Mouse (Mus musculus): ENCODE results near the gene 1810009A15Rik. TPM values are rescaled to one million over a fixed set of nuclear protein-coding genes. Genes with fewer than 3 reads are reported as not detected.
A peak's percentile ranks its signal among the peaks of the same experiment; 100 is the strongest.
"Not testable (repeated sequence)": the region's sequence is repeated elsewhere in the genome, so short reads cannot be mapped to it uniquely, and the experiment has no call there.

The 1810009A15Rik gene
- total RNA-seq, 4 experiments from 2014 or later = 20.8 to 25.2 (median 21.8) TPM

DNA sequence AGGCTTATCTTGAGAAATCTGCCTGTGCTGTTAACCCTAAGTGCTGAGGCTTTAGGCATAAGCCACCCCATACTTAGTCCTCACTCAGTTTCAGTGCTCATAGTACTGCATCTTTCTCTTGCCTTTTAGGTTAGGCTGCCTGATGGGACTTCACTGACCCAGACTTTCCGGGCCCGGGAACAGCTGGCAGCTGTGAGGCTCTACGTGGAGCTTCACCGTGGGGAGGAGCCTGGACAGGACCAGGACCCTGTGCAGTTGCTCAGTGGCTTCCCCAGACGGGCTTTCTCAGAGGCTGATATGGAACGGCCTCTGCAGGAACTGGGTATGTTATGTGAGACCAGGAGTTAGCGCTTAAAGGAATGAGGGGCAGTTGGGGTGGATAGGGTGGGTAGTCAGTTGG, 13.6 kb upstream of the 1810009A15Rik start:
- DNase-seq (ENCODE audit: low spot score in 2 of 2) = no peak

DNA sequence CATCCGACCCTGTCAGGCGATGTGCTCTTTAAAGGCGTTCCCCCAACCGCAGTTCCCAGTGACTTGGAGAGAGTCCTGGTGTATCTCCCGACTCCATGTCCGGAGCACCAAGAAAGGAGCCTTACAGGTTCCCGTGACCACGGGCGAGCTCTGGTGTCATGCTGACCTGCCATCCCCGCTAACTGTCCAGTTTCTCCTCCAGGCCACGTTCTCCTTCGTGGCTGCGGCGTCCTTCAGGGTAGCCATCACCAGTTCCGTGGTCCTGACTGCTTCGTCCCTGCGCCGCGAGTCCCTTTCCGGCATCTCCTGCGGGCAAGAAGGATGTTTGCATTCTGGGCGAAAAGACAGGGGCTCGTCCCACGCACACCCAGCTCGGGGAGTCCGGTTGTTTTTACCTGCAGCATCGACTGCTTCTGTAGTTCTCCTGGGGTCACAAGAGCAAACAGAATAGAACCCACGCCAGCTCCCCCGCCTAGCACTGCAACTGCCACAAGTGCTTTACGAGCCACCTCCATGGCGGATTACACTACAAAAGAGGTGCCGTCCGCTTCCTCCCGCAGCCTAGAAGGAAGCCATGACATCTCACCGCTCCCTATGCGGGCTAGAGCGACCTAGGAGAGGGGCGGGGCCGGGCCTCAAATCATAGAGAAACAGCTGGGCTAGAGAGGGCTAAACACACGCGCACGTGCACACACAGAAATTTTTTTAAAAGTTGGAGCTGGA, 8.2 kb upstream of the 1810009A15Rik start, which contains the start of gene Uqcc3:
Uqcc3 (minus strand) TSS at position 613 of the 723 bp plus-strand sequence.
- peak; percentile 82 to 89 for DNase-seq (ENCODE audit: low spot score in 2 of 2)

DNA sequence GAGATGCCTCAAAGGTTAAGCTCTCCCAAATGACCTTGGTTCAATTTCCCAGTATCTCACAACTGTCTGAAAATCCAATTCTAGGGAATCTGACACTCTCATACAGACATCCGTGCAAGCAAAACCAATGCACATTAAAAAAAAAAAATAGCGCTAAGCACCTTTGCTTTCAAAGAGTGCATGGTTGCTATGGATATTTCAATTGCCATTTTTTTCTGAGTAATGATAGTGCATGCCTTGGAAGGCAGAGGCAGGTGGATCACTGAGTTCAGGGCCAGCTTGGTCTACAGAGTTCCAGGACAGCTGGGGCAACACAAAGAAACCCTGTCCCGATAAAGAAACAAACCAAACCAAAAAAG, 7.6 kb upstream of the 1810009A15Rik start:
- no peak for DNase-seq (ENCODE audit: low spot score in 2 of 2)

DNA sequence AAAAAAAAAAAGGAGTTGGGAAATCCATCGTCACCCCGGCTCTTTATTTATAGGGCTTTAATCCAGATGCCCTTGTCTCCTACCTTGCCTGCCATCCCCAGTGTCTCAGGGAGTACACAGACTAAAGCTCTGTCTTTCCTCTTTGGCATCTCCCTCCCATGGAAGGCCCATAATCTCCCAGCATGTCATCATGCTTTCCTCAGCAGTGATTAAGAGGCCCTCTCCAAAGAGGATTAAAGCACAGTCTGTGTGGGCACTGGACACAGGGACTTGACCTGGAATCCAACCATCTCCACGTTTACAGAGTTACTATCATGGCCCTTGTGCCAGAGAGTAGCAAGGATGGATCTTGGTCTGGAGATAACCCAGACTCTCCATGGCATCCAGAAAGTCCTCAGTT, 5.0 kb upstream of the 1810009A15Rik start, which contains the start of the genes Lbhd1 and Gm49403:
Lbhd1 (plus strand) TSS at position 117 of the 400 bp plus-strand sequence.
Gm49403 (plus strand) TSS at position 315 of the 400 bp plus-strand sequence.
- no peak for DNase-seq (ENCODE audit: low spot score in 2 of 2)

DNA sequence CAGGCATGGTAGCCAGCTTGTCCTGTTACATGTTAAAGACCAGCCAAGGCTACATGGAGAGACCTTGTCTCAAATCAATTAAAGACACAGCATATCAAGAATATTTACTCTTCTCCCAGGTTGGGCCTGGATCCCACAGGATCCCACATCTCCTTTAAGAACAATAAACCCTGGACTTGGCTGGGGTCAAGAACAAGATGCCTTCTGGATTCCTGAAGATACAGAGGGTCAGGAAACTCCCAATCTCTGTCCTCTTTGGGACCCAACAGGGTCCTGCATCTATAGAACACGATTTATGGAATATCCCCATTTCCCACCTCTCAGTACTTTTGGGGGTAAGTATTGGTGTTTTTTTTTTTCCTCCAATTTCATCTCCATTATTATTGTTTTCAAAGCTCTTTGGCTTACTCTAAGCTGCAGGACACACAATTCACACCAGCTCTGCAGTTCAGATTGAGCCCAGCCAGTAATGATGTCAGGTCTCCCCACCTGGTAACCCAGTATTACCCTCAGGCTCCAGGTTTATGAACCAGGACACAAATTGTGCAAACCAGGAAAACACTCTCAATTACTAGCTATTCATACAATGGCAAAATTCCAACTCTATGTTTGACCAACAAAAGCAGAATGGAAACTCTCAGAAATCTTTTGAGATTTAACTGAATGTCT, 1.6 kb upstream of the 1810009A15Rik start:
- no peak for DNase-seq (ENCODE audit: low spot score in 2 of 2)

DNA sequence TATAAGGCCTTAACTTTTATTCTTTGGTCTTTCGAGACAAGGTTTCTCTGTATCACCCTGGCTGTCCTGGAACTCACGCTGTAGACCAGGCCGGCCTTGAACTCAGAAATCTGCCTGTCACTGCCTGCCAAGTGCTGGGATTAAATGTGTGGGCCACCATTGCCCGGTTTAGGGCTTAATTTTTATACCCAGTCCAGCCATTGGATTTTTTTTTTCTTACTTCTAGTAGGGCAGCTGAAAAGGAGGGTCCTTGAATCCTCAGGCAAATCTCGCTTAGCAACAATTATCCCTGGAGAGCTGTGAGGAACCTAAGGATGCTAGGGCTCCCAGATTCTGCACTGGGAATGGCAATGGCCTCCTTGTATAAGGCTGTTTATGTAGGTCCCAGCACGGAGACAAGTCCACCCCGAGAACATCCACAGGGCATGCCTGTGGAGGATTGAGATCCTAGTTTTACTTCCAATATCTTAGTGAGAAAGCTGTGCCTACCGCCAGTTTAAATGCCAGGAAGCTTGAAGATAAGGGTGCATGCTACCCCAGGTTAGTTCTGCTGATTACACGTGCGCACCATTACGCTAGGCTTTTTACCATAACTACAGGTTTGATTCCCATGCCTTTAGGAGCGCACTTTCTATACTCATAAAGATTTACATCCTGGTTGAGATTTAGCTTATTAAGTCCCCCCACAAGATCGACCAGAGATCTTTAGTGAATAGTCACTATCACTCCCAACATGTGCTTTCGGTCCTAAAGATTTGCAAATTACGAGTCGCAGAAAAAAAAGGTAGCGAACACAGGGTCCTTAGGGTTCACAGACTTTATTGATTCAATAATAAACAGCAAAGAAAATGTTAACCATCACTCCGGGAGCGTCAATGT, 829 bp upstream of the 1810009A15Rik start:
- DNase-seq (ENCODE audit: low spot score in 2 of 2) = no peak

DNA sequence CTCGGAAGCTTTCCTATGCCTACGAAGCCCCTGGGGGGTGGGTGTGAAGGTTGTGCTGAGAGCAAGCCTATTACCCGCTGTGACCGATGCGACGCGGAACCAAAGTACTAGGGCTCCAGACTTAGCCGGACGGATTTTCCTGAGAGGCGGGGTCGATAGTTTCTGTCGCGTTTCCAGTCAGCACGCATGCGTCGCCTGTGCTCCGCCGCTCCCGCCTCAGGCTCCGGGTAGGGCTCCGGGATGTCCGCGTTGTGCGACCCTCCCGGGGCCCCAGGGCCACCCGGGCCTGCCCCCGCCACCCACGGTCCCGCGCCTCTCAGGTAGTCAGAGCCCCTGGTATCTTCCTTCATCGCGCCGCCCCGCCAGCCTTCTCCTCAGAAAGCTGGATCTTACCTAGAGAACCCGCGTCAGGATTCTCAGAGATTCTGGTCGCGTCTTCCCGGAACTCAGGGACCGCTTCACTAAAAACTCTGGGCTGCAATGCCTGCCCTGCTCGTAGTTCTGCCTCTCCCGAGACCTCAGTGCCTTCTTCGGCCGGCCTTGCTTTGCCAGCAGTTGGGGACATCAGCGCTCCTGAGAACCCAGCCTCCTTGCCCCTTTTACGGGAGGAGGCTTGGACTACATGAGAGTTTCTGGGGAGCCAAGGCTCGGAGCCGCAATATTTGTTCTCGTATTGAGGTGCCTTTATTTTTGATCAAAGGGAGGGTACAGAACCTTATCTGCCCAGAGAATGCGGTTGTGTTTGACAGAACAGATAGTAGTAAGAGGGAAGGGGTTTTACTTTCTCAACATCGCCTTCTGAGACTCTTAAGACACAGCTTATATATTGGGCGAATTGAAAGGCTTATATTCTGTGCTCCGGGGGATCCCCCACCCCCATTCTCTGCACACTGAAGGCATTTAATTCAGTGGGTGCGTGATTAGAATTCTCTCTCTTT, 4.4 kb downstream of the 1810009A15Rik start, which contains the start of gene Ints5:
Ints5 (plus strand) TSS at position 177 of the 938 bp plus-strand sequence.
- DNase-seq (ENCODE audit: low spot score in 2 of 2) = peak; percentile 71 to 79

DNA sequence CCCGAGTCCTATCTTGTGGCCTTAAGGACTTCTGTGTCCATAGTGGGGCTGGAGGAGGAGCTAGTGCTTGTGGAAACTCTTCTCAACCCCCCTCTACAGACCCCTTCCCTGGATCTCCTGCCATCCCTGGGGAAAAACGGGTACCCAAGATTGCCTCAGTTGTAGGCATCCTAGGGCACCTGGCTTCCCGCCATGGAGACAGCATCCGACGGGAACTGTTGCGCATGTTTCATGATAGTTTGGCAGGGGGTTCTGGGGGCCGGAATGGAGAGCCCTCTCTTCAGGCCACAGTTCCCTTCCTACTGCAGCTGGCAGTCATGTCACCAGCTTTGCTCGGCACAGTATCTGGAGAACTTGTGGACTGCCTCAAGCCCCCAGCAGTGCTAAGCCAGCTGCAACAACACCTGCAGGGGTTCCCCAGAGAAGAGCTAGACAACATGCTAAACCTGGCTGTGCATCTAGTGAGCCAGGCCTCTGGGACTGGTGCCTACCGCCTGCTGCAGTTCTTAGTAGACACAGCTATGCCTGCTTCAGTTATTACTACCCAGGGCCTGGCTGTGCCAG, 6.8 kb downstream of the 1810009A15Rik start:
- DNase-seq (ENCODE audit: low spot score in 2 of 2) = no peak

DNA sequence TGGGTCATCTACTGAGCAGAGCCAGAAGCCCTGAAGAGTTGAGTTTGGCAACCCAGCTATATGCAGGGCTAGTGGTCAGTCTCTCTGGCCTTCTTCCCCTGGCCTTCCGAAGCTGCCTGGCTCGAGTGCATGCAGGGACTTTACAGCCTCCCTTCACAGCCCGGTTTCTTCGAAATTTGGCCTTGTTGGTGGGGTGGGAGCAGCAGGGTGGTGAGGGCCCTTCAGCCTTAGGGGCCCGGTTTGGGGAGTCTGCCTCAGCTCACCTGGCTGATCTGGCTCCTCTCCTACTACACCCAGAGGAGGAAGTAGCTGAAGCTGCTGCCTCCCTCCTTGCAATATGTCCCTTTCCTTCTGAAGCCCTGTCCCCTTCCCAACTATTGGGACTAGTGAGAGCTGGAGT, 7.6 kb downstream of the 1810009A15Rik start:
- not testable (repeated sequence) for DNase-seq (ENCODE audit: low spot score in 2 of 2)

DNA sequence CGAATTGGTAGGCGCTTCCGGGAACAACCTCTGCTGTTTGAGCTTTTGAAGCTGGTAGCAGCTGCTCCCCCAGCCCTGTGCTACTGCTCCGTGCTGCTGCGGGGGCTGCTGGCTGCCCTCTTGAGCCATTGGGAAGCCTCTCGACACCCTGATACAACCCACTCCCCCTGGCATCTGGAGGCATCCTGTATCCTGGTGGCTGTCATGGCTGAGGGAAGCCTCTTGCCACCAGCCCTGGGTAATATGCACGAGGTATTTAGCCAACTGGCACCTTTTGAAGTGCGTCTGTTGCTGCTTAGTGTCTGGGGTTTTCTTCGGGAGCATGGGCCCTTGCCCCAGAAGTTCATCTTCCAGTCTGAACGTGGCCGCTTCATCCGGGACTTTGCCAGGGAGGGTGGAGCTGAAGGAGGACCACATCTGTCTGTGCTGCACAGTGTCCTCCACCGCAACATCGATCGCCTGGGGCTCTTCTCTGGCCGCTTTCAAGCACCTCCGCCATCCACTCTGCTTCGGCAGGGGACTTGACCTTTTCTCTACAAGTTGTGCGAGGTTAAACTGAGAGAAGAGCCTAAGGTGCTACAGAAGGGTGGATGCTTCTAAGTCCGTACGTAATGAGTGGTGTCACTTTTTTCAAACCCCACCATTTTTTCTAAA, 8.7 kb downstream of the 1810009A15Rik start:
- DNase-seq (ENCODE audit: low spot score in 2 of 2) = not testable (repeated sequence)

DNA sequence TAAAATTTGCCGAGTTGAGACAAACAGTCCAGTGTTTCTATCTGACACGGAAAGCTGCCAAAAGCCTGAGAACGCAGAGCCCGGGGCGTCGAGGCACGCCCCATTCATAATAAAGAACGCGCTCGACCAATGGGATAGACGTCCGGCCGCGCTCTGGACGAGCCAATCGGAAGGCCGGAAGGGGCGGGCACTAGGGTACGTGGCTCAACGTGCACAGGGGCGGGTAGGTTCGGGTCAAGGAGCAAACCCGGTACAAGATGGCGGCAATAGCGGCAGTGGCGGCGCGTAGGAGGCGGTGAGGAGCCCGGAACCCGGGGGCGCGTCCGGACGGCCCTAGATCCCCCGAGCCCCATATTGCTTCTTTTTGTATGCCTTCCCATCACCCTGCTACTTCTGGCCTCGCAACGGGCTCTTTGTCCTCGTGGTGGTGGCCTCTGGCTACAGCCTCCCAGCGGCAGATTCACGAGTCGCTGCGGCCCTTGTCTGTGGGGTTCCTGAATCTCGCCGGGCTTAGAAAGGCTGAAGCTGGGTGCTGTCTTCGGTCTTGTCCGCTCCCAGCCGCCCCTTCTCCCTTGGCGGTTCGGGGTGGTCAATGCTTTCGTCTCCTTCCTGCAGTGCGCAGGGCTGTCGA, 9.3 kb downstream of the 1810009A15Rik start, which contains the start of gene Ganab:
Ganab (plus strand) TSS at position 207 of the 631 bp plus-strand sequence.
- DNase-seq (ENCODE audit: low spot score in 2 of 2) = peak; percentile 83 to 96

DNA sequence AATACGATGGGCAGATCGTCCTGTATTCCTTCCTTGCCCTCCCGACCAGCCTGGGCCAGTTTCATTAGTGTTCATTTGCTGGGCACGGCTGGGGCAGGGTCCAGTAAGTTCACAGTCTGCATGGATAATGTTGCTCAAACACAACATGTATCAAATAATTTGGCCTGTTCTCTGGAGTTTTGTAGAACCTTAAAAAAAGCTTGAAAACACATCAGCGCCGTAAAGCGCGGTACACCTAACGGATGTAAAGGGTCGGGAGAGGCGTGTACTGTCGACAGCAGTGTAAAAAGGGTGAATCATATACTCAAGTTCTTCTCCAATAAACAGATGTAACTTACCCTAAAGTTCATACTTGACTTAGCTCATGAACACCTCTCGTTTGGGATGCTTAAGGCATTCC, 9.9 kb downstream of the 1810009A15Rik start:
- no peak for DNase-seq (ENCODE audit: low spot score in 2 of 2)

DNA sequence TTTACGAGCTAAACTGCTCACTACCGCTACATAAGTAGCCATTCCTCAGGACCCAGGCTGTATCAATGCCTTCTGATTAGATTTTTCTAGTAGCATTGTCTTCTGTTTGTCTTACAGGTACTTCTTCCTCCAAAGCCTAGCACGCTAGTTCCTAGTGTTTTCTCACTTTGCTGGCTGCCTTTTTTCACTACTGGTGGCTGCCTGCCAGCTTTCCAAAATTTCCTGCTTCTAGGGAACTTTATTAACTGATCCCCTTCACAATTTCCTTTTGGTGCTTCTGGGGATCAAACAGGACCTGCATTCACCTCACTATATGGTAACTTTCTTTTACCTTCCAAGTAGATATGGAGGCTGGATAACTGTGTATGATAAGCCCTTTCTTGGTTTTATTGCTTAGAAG, 10.4 kb downstream of the 1810009A15Rik start:
- no peak for DNase-seq (ENCODE audit: low spot score in 2 of 2)

DNA sequence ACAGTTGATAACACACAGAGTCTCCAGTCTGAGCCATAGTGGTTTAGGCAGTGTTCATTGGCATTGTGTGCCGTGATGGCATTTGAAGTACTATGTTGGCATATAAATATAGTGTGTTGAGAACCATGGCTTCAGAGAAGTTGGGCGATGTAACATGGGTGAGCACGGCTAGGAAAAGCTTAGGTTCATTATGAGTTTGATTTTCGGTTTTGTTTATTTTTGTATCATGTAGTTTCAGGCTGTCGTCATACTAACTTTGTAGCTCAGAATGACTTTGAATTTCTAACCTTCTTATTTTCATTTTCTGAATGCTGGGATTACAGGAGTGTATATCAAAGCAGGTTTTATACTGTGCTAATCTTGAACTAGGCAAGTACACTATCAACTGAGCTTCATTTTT, 14.8 kb downstream of the 1810009A15Rik start:
- no peak for DNase-seq (ENCODE audit: low spot score in 2 of 2)

DNA sequence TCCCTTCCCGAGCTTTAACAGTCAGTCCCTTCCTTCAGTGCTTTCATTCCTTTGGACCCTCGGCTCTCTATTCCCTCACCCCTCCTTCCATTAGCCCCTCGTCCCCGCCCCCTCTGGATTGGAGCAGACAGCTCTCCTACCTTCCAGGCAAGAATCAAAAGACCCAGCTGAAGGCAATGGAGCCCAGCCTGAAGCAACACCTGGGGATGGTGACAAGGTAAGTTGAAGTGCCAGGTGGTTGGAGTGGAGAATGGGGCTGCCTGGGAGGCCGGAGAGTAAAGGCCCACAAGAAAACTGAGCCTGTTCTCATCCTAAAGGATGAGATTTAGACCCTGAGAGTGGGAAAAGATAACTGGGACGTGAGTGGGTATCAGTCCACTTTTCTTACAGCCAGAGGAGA, 19.9 kb downstream of the 1810009A15Rik start:
- DNase-seq (ENCODE audit: low spot score in 2 of 2) = no peak

DNA sequence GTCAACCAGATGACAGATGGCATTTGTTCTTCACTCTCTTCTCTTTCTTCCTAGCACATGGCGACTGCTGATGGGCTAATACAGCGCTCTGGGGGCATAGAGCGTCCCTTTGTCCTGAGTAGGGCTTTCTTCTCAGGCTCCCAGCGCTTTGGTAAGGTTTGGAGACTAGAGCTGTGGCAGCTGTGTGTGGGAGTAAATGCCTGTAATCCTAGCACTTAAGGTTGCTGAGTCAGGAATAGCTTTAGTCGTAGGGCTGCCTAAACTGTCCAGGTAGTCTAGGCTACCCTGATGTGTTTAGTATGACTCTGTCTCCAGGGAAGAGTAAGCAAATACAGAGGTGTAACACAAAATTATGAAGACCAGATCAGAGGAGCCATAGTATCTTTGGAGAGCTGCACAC, 23.2 kb downstream of the 1810009A15Rik start:
- no peak for DNase-seq (ENCODE audit: low spot score in 2 of 2)

DNA sequence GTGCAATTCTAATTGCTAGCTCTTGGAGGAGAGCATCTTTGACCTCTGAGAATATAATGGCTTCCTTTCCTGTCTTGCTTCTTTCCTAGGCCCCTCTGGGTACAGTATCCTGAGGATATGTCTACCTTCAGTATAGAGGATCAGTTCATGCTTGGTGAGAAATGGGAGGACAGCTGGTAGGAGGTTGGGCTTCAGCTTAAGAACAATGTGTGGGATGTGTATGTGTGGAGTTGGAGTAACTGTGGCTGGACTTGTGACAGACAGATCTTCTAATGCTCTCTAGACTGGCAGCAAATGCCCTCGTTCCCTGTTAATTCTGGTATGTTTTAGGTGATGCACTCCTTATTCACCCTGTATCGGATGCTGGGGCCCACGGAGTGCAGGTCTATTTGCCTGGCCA, 25.6 kb downstream of the 1810009A15Rik start:
- DNase-seq (ENCODE audit: low spot score in 2 of 2) = no peak

DNA sequence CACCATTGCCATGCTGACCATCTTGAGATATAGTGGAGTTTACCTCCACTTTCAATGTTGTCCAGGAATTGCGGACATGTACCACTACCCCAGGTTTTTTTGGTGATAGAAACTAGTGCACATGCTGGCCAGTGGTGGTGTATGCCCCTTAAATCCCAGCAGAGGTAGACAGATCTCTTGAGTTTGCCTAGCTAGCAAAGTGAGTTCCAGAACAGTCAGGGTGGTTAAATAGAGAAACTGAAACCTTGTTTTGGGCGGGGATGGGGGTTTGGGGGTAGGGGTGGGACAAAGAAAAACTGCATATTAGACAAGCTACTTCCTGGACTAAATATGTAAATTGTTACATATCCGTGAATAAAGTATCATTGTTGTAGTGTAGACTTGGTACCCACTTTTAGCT, 30.3 kb downstream of the 1810009A15Rik start:
- DNase-seq (ENCODE audit: low spot score in 2 of 2) = no peak

DNA sequence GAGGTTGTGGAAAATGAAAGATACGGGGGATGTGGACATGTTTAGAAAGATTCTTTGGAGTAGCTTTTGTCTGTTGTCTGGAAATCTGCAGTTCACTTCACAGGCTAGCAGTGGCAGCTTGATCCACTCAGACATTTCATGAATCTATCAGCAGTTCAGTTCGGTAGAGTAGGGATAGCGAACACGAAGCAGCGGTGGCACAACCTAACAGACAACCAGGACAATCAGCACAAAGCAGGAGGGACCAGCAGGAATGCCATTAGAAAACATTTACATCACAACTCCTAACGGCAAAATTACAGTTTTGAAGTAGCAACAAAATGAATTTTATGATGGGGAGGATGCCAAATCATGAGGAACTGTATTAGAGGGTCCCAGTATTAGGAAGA, 31.0 kb downstream of the 1810009A15Rik start:
- no peak for DNase-seq (ENCODE audit: low spot score in 2 of 2)
